Mouse (Mus musculus) MEL (cell line): ENCODE data around the gene Tead2. TPM values are rescaled to one million over a fixed set of nuclear protein-coding genes. Genes with fewer than 3 reads are reported as not detected.

Source experiments
- DNase-seq: peaks from one replicate; pipeline ENCODE4 v3.0.0; 2011; ENCODE audit warnings: low read depth, low spot score
- H3K27ac ChIP-seq: 2 replicates; pipeline ENCODE4 v1.5.1; 2012; ENCODE audit warnings: low read depth, mild to moderate bottlenecking, control low read depth, low read length, moderate library complexity; ENCODE audit not compliant: control insufficient read depth
- H3K27me3 ChIP-seq, 2 experiments: fragments of 150-350 bp in 1 of 2; sonication (generic) in 1 of 2; 2 replicates each; pipeline ENCODE4 v1.6.1; 2012; ENCODE audit warnings: low read length in 2 of 2, mild to moderate bottlenecking in 2 of 2, improper control_type of control experiment in 1 of 2, moderate library complexity in 1 of 2; ENCODE audit not compliant: insufficient read depth in 2 of 2, control insufficient read depth in 1 of 2
- H3K36me3 ChIP-seq, 2 experiments: 2 replicates each; pipeline ENCODE4 v1.6.1; 2012 to 2014; ENCODE audit warnings: low read length in 2 of 2, improper control_type of control experiment in 1 of 2, inconsistent platforms in 1 of 2, mild to moderate bottlenecking in 1 of 2; ENCODE audit not compliant: insufficient read depth in 2 of 2, control insufficient read depth in 1 of 2
- H3K4me1 ChIP-seq, 2 experiments: fragments of 150-350 bp in 1 of 2; sonication (generic) in 1 of 2; 2 replicates each; pipeline ENCODE4 v1.6.1; 2012; ENCODE audit warnings: low read length in 2 of 2, improper control_type of control experiment in 1 of 2, mild to moderate bottlenecking in 1 of 2; ENCODE audit not compliant: insufficient read depth in 2 of 2, control insufficient read depth in 1 of 2
- H3K4me3 ChIP-seq, 2 experiments: fragments of 150-350 bp in 1 of 2; sonication (generic) in 1 of 2; 2 replicates each; pipeline ENCODE4 v1.5.1; 2012; ENCODE audit warnings: low read depth in 2 of 2, low read length in 2 of 2, mild to moderate bottlenecking in 2 of 2, moderate library complexity in 2 of 2, control low read depth in 1 of 2, improper control_type of control experiment in 1 of 2; ENCODE audit not compliant: control insufficient read depth in 1 of 2, insufficient read depth in 1 of 2
- H3K79me2 ChIP-seq: 2 replicates; pipeline ENCODE4 v1.6.1; 2012; ENCODE audit warnings: mild to moderate bottlenecking, low read length, moderate library complexity; ENCODE audit not compliant: control insufficient read depth, poor library complexity, insufficient read depth
- H3K9ac ChIP-seq: 2 replicates; pipeline ENCODE4 v1.6.1; 2012; ENCODE audit warnings: low read depth, mild to moderate bottlenecking, control low read depth, low read length, moderate library complexity; ENCODE audit not compliant: control insufficient read depth, poor library complexity, severe bottlenecking
- H3K9me3 ChIP-seq: fragments of 150-350 bp; sonication (generic); replicated peaks from 2 replicates; pipeline ENCODE4 v1.6.1; 2012; ENCODE audit warnings: mild to moderate bottlenecking, low read length, improper control_type of control experiment, moderate library complexity; ENCODE audit not compliant: insufficient read depth
- BHLHE40 ChIP-seq: IDR thresholded peaks from 2 replicates; pipeline ENCODE4 v1.6.1; 2012; ENCODE audit warnings: low read depth, mild to moderate bottlenecking, inconsistent platforms, low read length, improper control_type of control experiment, borderline replicate concordance
- CHD1 ChIP-seq: IDR thresholded peaks from 2 replicates; pipeline ENCODE4 v1.6.1; 2012; ENCODE audit warnings: low read depth, mild to moderate bottlenecking, inconsistent platforms, low read length, improper control_type of control experiment
- CHD2 ChIP-seq: IDR thresholded peaks from 2 replicates; pipeline ENCODE4 v1.6.1; 2011; ENCODE audit warnings: low read length, improper control_type of control experiment
- CTCF ChIP-seq, 3 experiments: IDR thresholded peaks in 2 of 3; conservative IDR thresholded peaks in 1 of 3; 2 replicates each; pipeline ENCODE4 v1.5.1; 2011 to 2012; ENCODE audit warnings: low read length in 3 of 3, low read depth in 2 of 3, mild to moderate bottlenecking in 2 of 3, improper control_type of control experiment in 1 of 3, inconsistent platforms in 1 of 3, mixed read lengths in 1 of 3, moderate library complexity in 1 of 3; ENCODE audit not compliant: control insufficient read depth in 1 of 3, insufficient read depth in 1 of 3, poor library complexity in 1 of 3, severe bottlenecking in 1 of 3
- E2F4 ChIP-seq: IDR thresholded peaks from 2 replicates; pipeline ENCODE4 v1.6.1; 2011; ENCODE audit warnings: low read depth, low read length, improper control_type of control experiment, borderline replicate concordance
- ELF1 ChIP-seq: IDR thresholded peaks from 2 replicates; pipeline ENCODE4 v1.6.1; 2014; ENCODE audit warnings: low read depth, mild to moderate bottlenecking, inconsistent platforms, low read length, improper control_type of control experiment, moderate library complexity
- EP300 ChIP-seq, 2 experiments: IDR thresholded peaks; 2 replicates each; pipeline ENCODE4 v1.6.1; 2011; ENCODE audit warnings: improper control_type of control experiment in 2 of 2, low read length in 2 of 2, low read depth in 1 of 2, mild to moderate bottlenecking in 1 of 2
- ETS1 ChIP-seq: IDR thresholded peaks from 2 replicates; pipeline ENCODE4 v1.6.1; 2012; ENCODE audit warnings: low read depth, mild to moderate bottlenecking, inconsistent platforms, low read length, improper control_type of control experiment, moderate library complexity
- GABPA ChIP-seq: IDR thresholded peaks from 2 replicates; pipeline ENCODE4 v1.6.1; 2012; ENCODE audit warnings: low read depth, mild to moderate bottlenecking, inconsistent platforms, low read length, improper control_type of control experiment, moderate library complexity
- GATA1 ChIP-seq: IDR thresholded peaks from 2 replicates; pipeline ENCODE4 v1.6.1; 2011; ENCODE audit warnings: low read depth, low read length, improper control_type of control experiment
- HCFC1 ChIP-seq: IDR thresholded peaks from 2 replicates; pipeline ENCODE4 v1.6.1; 2012; ENCODE audit warnings: low read depth, mild to moderate bottlenecking, inconsistent platforms, low read length, improper control_type of control experiment, moderate library complexity
- KAT2A ChIP-seq: conservative IDR thresholded peaks from 2 replicates; pipeline ENCODE4 v1.6.1; 2012; ENCODE audit warnings: low read depth, low read length, improper control_type of control experiment, inconsistent platforms
- MAFK ChIP-seq: IDR thresholded peaks from 2 replicates; pipeline ENCODE4 v1.6.1; 2011; ENCODE audit warnings: low read depth, mild to moderate bottlenecking, low read length, improper control_type of control experiment, borderline replicate concordance
- MAZ ChIP-seq: IDR thresholded peaks from 2 replicates; pipeline ENCODE4 v1.6.1; 2012; ENCODE audit warnings: low read depth, mild to moderate bottlenecking, inconsistent platforms, low read length, improper control_type of control experiment
- MEF2A ChIP-seq: IDR thresholded peaks from 2 replicates; pipeline ENCODE4 v1.6.1; 2014; ENCODE audit warnings: low read depth, mild to moderate bottlenecking, inconsistent platforms, low read length, improper control_type of control experiment; ENCODE audit not compliant: poor library complexity, insufficient replicate concordance, severe bottlenecking; ENCODE audit errors: extremely low read depth
- MYC ChIP-seq: IDR thresholded peaks from 2 replicates; pipeline ENCODE4 v1.6.1; 2011; ENCODE audit warnings: low read depth, mild to moderate bottlenecking, low read length, improper control_type of control experiment, moderate library complexity
- NELFE ChIP-seq: IDR thresholded peaks from 2 replicates; pipeline ENCODE4 v1.6.1; 2011; ENCODE audit warnings: low read depth, low read length, improper control_type of control experiment
- NRF1 ChIP-seq: IDR thresholded peaks from 2 replicates; pipeline ENCODE4 v1.6.1; 2014; ENCODE audit warnings: low read depth, mild to moderate bottlenecking, inconsistent platforms, low read length, improper control_type of control experiment, moderate library complexity; ENCODE audit not compliant: poor library complexity, insufficient read depth, severe bottlenecking
- POLR2AphosphoS2 ChIP-seq: IDR thresholded peaks from 2 replicates; pipeline ENCODE4 v1.6.1; 2011; ENCODE audit warnings: low read length, improper control_type of control experiment
- POLR2AphosphoS5 ChIP-seq: IDR thresholded peaks from 2 replicates; pipeline ENCODE4 v1.6.1; 2012; ENCODE audit warnings: low read depth, borderline replicate concordance, mild to moderate bottlenecking, inconsistent platforms, low read length, moderate library complexity, mixed read lengths
- RAD21 ChIP-seq: IDR thresholded peaks from 2 replicates; pipeline ENCODE4 v1.6.1; 2011; ENCODE audit warnings: mild to moderate bottlenecking, low read depth, low read length, improper control_type of control experiment
- SIN3A ChIP-seq: IDR thresholded peaks from 2 replicates; pipeline ENCODE4 v1.6.1; 2012; ENCODE audit warnings: low read length, improper control_type of control experiment, inconsistent platforms
- TAL1 ChIP-seq: IDR thresholded peaks from 2 replicates; pipeline ENCODE4 v1.6.1; 2012; ENCODE audit warnings: mild to moderate bottlenecking, inconsistent platforms, low read length, moderate library complexity, mixed read lengths
- UBTF ChIP-seq: IDR thresholded peaks from 2 replicates; pipeline ENCODE4 v1.6.1; 2012; ENCODE audit warnings: low read depth, mild to moderate bottlenecking, inconsistent platforms, low read length, improper control_type of control experiment, moderate library complexity, borderline replicate concordance; ENCODE audit not compliant: insufficient read depth
- USF2 ChIP-seq, 2 experiments: IDR thresholded peaks; 2 replicates each; pipeline ENCODE4 v1.6.1; 2011 to 2012; ENCODE audit warnings: improper control_type of control experiment in 2 of 2, low read length in 2 of 2, borderline replicate concordance in 1 of 2, inconsistent platforms in 1 of 2, low read depth in 1 of 2, mild to moderate bottlenecking in 1 of 2; ENCODE audit not compliant: insufficient read depth in 1 of 2
- ZC3H11A ChIP-seq: IDR thresholded peaks from 2 replicates; pipeline ENCODE4 v1.6.1; 2012; ENCODE audit warnings: low read depth, mild to moderate bottlenecking, inconsistent platforms, low read length, improper control_type of control experiment
- ZMIZ1 ChIP-seq: IDR thresholded peaks from 2 replicates; pipeline ENCODE4 v1.6.1; 2012; ENCODE audit warnings: low read depth, mild to moderate bottlenecking, inconsistent platforms, low read length, improper control_type of control experiment, moderate library complexity
- ZNF384 ChIP-seq: IDR thresholded peaks from 2 replicates; pipeline ENCODE4 v1.6.1; 2012; ENCODE audit warnings: low read depth, mild to moderate bottlenecking, inconsistent platforms, low read length, improper control_type of control experiment
- polyA plus RNA-seq, 2 experiments: library from polyadenylated mRNA; stranded (reverse) in 1 of 2; unstranded in 1 of 2; fragments of >175 nt in 1 of 2; fragments of >200 nt in 1 of 2; gene quantifications; 2 replicates each; pipeline versions ENCODE4 v1.2.1 to v1.2.4; 2012; ENCODE audit warnings: low replicate concordance in 2 of 2, low read depth in 1 of 2; ENCODE audit not compliant: insufficient read length in 2 of 2, insufficient read depth in 1 of 2, missing spikeins in 1 of 2
- total RNA-seq: library from RNA; depleted of rRNA; stranded (reverse); fragments of 300-350 nt; gene quantifications from 2 replicates; pipeline ENCODE4 v1.2.3, GENCODE M21; 2012

The Tead2 gene
- total and polyA plus RNA-seq, 3 experiments = 0.19 to 0.38 TPM; not detected in 1

GRCm38 (mm10) chr7:45221680-45222079 lies 6.1 kb downstream of the Tead2 start:
- no peak for DNase-seq
- H3K4me1 ChIP-seq = 0 out of 4 replicates have a peak, but pooled peaks cover 0 to 2% of the 10 kb centered on the region in 2 experiments
- H3K27ac ChIP-seq = no peak overlapping the region
- H3K4me3 ChIP-seq = no peak overlapping the region
- no peaks in the 10 kb centered on the region for H3K9me3 ChIP-seq
- no peaks in the 10 kb centered on the region for H3K36me3 ChIP-seq
- H3K27me3 ChIP-seq = peaks cover 0 to 5% of the 10 kb centered on the region in 2 experiments; a peak in 3 of 4 replicates
- H3K79me2 ChIP-seq = no peaks in the 10 kb centered on the region
- TF ChIP-seq NRF1 = no peak
- no peak for TF ChIP-seq POLR2AphosphoS2
- no peak for TF ChIP-seq CHD2
- TF ChIP-seq MAFK = no peak
- no peak for TF ChIP-seq RAD21
- no peak for TF ChIP-seq ZNF384
- TF ChIP-seq POLR2AphosphoS5 = no peak
- TF ChIP-seq ETS1 = no peak
- TF ChIP-seq NELFE = no peak
- no peak for TF ChIP-seq ZMIZ1
- TF ChIP-seq ZC3H11A = no peak
- TF ChIP-seq CHD1 = no peak
- TF ChIP-seq TAL1 = no peak
- TF ChIP-seq CTCF (IDR thresholded peaks at IDR 0.05 in 2 of 3, conservative IDR thresholded peaks at IDR 0.05 in 1 of 3; ENCODE audit: control insufficient read depth in 1 of 3, insufficient read depth in 1 of 3, low read depth in 2 of 3, low read length in 3 of 3, poor library complexity in 1 of 3, severe bottlenecking in 1 of 3) = no peak
- no peak for TF ChIP-seq ELF1
- no peak for TF ChIP-seq HCFC1
- H3K9ac ChIP-seq = no peak overlapping the region

- no peak overlapping the region for H3K27ac ChIP-seq
- no peak for DNase-seq
- H3K36me3 ChIP-seq = no peaks in the 10 kb centered on the region
- peaks cover 4 to 5% of the 10 kb centered on the region in 2 experiments for H3K27me3 ChIP-seq
- no peaks in the 10 kb centered on the region for H3K9me3 ChIP-seq
- no peak overlapping the region for H3K9ac ChIP-seq
- no peak for TF ChIP-seq MAZ
- no peak for TF ChIP-seq E2F4
- no peak for TF ChIP-seq USF2 (IDR thresholded peaks at IDR 0.05; ENCODE audit: borderline replicate concordance in 1 of 2, insufficient read depth in 1 of 2, low read depth in 1 of 2, low read length in 2 of 2)
- no peak for TF ChIP-seq GATA1
- TF ChIP-seq KAT2A = no peak
- no peak for TF ChIP-seq MEF2A
- TF ChIP-seq MYC = no peak
- TF ChIP-seq EP300 (IDR thresholded peaks at IDR 0.05; ENCODE audit: low read depth in 1 of 2, low read length in 2 of 2) = no peak
- TF ChIP-seq POLR2AphosphoS2 = no peak
- TF ChIP-seq UBTF = no peak
- TF ChIP-seq POLR2AphosphoS5 = no peak
- TF ChIP-seq GABPA = no peak
- no peak for TF ChIP-seq ZMIZ1
- no peak for TF ChIP-seq HCFC1
- TF ChIP-seq BHLHE40 = no peak
- no peak for TF ChIP-seq SIN3A
- TF ChIP-seq ELF1 = no peak
- TF ChIP-seq ZNF384 = no peak
- no peak for TF ChIP-seq CHD1
- H3K4me1 ChIP-seq = peaks cover 0 to 2% of the 10 kb centered on the region in 2 experiments; a peak in 1 of 4 replicates
- H3K79me2 ChIP-seq = no peaks in the 10 kb centered on the region
- no peak overlapping the region for H3K4me3 ChIP-seq
Observed at GRCm38 (mm10) chr7:45224826-45225225, 9.3 kb downstream of the Tead2 start.
